Mouse (Mus musculus): ENCODE data around the gene Il4i1. TPM values are rescaled to one million over a fixed set of nuclear protein-coding genes. Genes with fewer than 3 reads are reported as not detected.

Gene Il4i1
- polyA plus RNA-seq, 1 experiment from 2014 or later, result 0.88 TPM

GRCm38 (mm10) chr7:44821666-44822448 lies 5.7 kb downstream of the Il4i1 start:
- H3K4me2 ChIP-seq (ENCODE audit: low read length), result no peak overlapping the region
- H3K4me3 ChIP-seq (replicated peaks; ENCODE audit: low read depth, low read length), result no peak overlapping the region
- H3K36me3 ChIP-seq (ENCODE audit: insufficient read depth, low read length), result no peaks in the 10 kb centered on the region
- WGBS, result 80% methylated on average over 7 of the region's 7 CpGs
- peak; percentile 14; the same call in 1 of the 2 replicates for TF ChIP-seq CTCF (IDR thresholded peaks at IDR 0.05; ENCODE audit: low read depth)
- no peak overlapping the region for H3K27ac ChIP-seq
- H3K4me1 ChIP-seq (replicated peaks; ENCODE audit: insufficient read depth, low read length), result peaks cover 23% of the 10 kb centered on the region
- no peak overlapping the region for H3K9ac ChIP-seq (ENCODE audit: low read depth, low read length)
- no peaks in the 10 kb centered on the region for H3K27me3 ChIP-seq (ENCODE audit: insufficient read depth, low read length)
- DNase-seq (ENCODE audit: low spot score) (no peak), ATAC-seq (replicated peaks; ENCODE audit: low FRiP score, low read depth) (no peak)
- no peaks in the 10 kb centered on the region for H3K9me3 ChIP-seq (replicated peaks; ENCODE audit: low read length)

GRCm38 (mm10) chr7:44823409-44823808 lies 7.2 kb downstream of the Il4i1 start:
- peaks cover under 1% of the 10 kb centered on the region; the same call in 1 of the 2 replicates for H3K36me3 ChIP-seq (ENCODE audit: insufficient read depth, low read length)
- H3K4me1 ChIP-seq (replicated peaks; ENCODE audit: insufficient read depth, low read length), result peaks cover 12% of the 10 kb centered on the region; the same call in 1 of the 2 replicates
- H3K27me3 ChIP-seq (ENCODE audit: insufficient read depth, low read length), result no peaks in the 10 kb centered on the region
- DNase-seq (ENCODE audit: low spot score) (peak; percentile 31), ATAC-seq (replicated peaks; ENCODE audit: low FRiP score, low read depth) (no peak)
- H3K4me3 ChIP-seq (replicated peaks; ENCODE audit: low read depth, low read length), result no peak overlapping the region
- H3K9ac ChIP-seq (ENCODE audit: low read depth, low read length), result no peak overlapping the region
- 44% methylated on average over 7 of the region's 7 CpGs for WGBS
- TF ChIP-seq CTCF (IDR thresholded peaks at IDR 0.05; ENCODE audit: low read depth), result peak; percentile 52
- H3K27ac ChIP-seq, result no peak overlapping the region
- H3K9me3 ChIP-seq (replicated peaks; ENCODE audit: low read length), result no peaks in the 10 kb centered on the region
- H3K4me2 ChIP-seq (ENCODE audit: low read length), result no peak overlapping the region

- Histone ChIP-seq H3K27me3 (ENCODE audit: insufficient read depth, low read length) (no peaks in the 10 kb centered on the region), H3K9me3 (replicated peaks; ENCODE audit: low read length) (no peaks in the 10 kb centered on the region), H3K36me3 (ENCODE audit: insufficient read depth, low read length) (peaks cover 15% of the 10 kb centered on the region), H3K4me1 (replicated peaks; ENCODE audit: insufficient read depth, low read length) (0 out of 2 replicates have a peak, but pooled peaks cover 4% of the 10 kb centered on the region), H3K4me2 (ENCODE audit: low read length) (no peak overlapping the region), H3K4me3 (replicated peaks; ENCODE audit: low read depth, low read length) (no peak overlapping the region), H3K27ac (no peak overlapping the region), H3K9ac (ENCODE audit: low read depth, low read length) (no peak overlapping the region)
- 11% methylated on average over 3 of the region's 3 CpGs for WGBS
- TF ChIP-seq CTCF (IDR thresholded peaks at IDR 0.05; ENCODE audit: low read depth), result peak; percentile 92
- DNase-seq (ENCODE audit: low spot score) (peak; percentile 86), ATAC-seq (replicated peaks; ENCODE audit: low FRiP score, low read depth) (no peak; the same call in 1 of the 2 replicates)
These were observed 8.7 kb downstream of the Il4i1 start for GRCm38 (mm10) chr7:44824872-44825271.

- Histone ChIP-seq H3K4me2 (ENCODE audit: low read length) (no peak overlapping the region), H3K4me3 (replicated peaks; ENCODE audit: low read depth, low read length) (no peak overlapping the region), H3K27ac (no peak overlapping the region), H3K27me3 (ENCODE audit: insufficient read depth, low read length) (no peaks in the 10 kb centered on the region), H3K4me1 (replicated peaks; ENCODE audit: insufficient read depth, low read length) (no peaks in the 10 kb centered on the region), H3K9ac (ENCODE audit: low read depth, low read length) (no peak overlapping the region), H3K36me3 (ENCODE audit: insufficient read depth, low read length) (peaks cover 29% of the 10 kb centered on the region), H3K9me3 (replicated peaks; ENCODE audit: low read length) (no peaks in the 10 kb centered on the region)
- DNase-seq (ENCODE audit: low spot score), result no peak
- no peak for ATAC-seq (replicated peaks; ENCODE audit: low FRiP score, low read depth)
- no peak for TF ChIP-seq CTCF (IDR thresholded peaks at IDR 0.05; ENCODE audit: low read depth)
- WGBS, result 52% methylated on average over 3 of the region's 3 CpGs
These were observed 10.6 kb downstream of the Il4i1 start for GRCm38 (mm10) chr7:44826771-44827170.

GRCm38 (mm10) chr7:44828706-44829105 lies 12.5 kb downstream of the Il4i1 start:
- no peak overlapping the region for H3K4me2 ChIP-seq (ENCODE audit: low read length)
- TF ChIP-seq CTCF (IDR thresholded peaks at IDR 0.05; ENCODE audit: low read depth), result no peak
- WGBS, result 91% methylated on average over 5 of the region's 5 CpGs
- ATAC-seq (replicated peaks; ENCODE audit: low FRiP score, low read depth) (no peak), DNase-seq (ENCODE audit: low spot score) (no peak)
- no peak overlapping the region for H3K27ac ChIP-seq
- no peaks in the 10 kb centered on the region for H3K4me1 ChIP-seq (replicated peaks; ENCODE audit: insufficient read depth, low read length)
- H3K4me3 ChIP-seq (replicated peaks; ENCODE audit: low read depth, low read length), result no peak overlapping the region
- peaks cover 32% of the 10 kb centered on the region for H3K36me3 ChIP-seq (ENCODE audit: insufficient read depth, low read length)
- H3K27me3 ChIP-seq (ENCODE audit: insufficient read depth, low read length), result no peaks in the 10 kb centered on the region
- H3K9ac ChIP-seq (ENCODE audit: low read depth, low read length), result no peak overlapping the region
- H3K9me3 ChIP-seq (replicated peaks; ENCODE audit: low read length), result no peaks in the 10 kb centered on the region

- no peak for DNase-seq (ENCODE audit: low spot score)
- peaks cover 8% of the 10 kb centered on the region; the same call in 1 of the 2 replicates for H3K4me1 ChIP-seq (replicated peaks; ENCODE audit: insufficient read depth, low read length)
- H3K36me3 ChIP-seq (ENCODE audit: insufficient read depth, low read length), result peaks cover 32% of the 10 kb centered on the region
- H3K27ac ChIP-seq, result no peak overlapping the region
- H3K4me3 ChIP-seq (replicated peaks; ENCODE audit: low read depth, low read length), result no peak overlapping the region
- no peak for ATAC-seq (replicated peaks; ENCODE audit: low FRiP score, low read depth)
- whole genome bisulfite sequencing, result 66% methylated on average over 4 of the region's 4 CpGs
- no peak for TF ChIP-seq CTCF (IDR thresholded peaks at IDR 0.05; ENCODE audit: low read depth)
- no peak overlapping the region for H3K9ac ChIP-seq (ENCODE audit: low read depth, low read length)
- no peaks in the 10 kb centered on the region for H3K27me3 ChIP-seq (ENCODE audit: insufficient read depth, low read length)
- H3K9me3 ChIP-seq (replicated peaks; ENCODE audit: low read length), result no peaks in the 10 kb centered on the region
- H3K4me2 ChIP-seq (ENCODE audit: low read length), result no peak overlapping the region
These were observed 16.6 kb downstream of the Il4i1 start for GRCm38 (mm10) chr7:44832763-44833162.

Data from kidney, postnatal 0 days (tissue).